Mouse (Mus musculus): ENCODE measurements at regions not wholly inside any gene's neighbourhood (a gene's known extent, or its start where the extent isn't known, plus 50 kb on each side); places are given as distances from the start of the nearest gene placed in this dataset.

DNA sequence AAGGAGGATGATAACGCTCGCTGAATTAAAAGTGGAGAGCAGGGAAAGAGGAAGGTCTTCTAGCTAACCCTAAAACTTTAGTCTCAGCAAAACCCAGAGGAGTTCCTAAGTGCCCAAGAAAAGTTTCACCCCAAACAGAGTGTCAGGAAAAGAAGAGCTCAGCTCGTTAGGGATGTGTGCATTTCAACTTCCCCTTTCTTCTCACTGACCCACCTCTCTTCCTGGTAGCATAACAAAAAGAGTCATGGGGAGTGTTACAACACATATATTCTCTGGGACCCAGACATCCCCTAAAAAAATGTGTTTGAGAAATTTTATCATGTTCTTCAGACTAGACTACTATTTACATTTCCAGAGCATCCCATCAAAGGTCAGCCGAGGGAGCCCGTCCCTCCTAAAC lies 432.6 kb downstream of the Mctp2 start:
- WGBS: 75% methylated on average over 5 of the region's 5 CpGs
- Histone ChIP-seq H3K27me3 (replicated peaks; ENCODE audit: control insufficient read depth, insufficient read depth, low read length) (no peaks in the 10 kb centered on the region), H3K4me3 (ENCODE audit: insufficient read depth, low read depth, low read length) (no peak overlapping the region), H3K36me3 (ENCODE audit: control insufficient read depth, insufficient read depth, low read length) (no peaks in the 10 kb centered on the region), H3K27ac (ENCODE audit: insufficient read depth, low read depth, low read length) (no peak overlapping the region), H3K4me1 (ENCODE audit: control insufficient read depth, insufficient read depth, low read length) (no peaks in the 10 kb centered on the region)
- TF ChIP-seq POLR2A (IDR thresholded peaks at IDR 0.05; ENCODE audit: low read depth, low read length) (no peak), CTCF (conservative IDR thresholded peaks at IDR 0.05; ENCODE audit: insufficient read depth, insufficient read length, low read depth, low read length) (no peak)
- no peak for DNase-seq

DNA sequence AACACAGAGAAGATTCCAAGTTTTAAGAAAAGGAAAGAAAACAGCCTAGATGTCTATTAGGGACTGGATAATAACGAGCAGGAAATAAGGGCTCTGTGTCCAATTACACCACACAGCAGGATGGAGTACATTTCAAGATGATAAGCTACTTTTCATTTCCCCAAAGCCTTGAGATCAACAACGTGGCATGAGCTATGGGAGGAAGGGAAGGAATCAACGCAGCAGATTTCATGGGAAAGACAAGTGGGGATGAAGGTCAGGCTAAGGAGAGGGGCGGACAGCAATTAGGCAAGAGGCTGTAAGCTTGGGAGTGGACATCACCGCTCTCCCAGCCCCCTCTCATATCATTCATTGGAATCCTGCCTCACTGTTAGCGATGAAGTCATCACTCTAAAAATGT lies 433.5 kb downstream of the Mctp2 start:
- no peak overlapping the region for H3K27ac ChIP-seq (ENCODE audit: insufficient read depth, low read depth, low read length)
- WGBS: 70% methylated on average over 6 of the region's 6 CpGs
- TF ChIP-seq CTCF (conservative IDR thresholded peaks at IDR 0.05; ENCODE audit: insufficient read depth, insufficient read length, low read depth, low read length) (no peak), POLR2A (IDR thresholded peaks at IDR 0.05; ENCODE audit: low read depth, low read length) (no peak)
- H3K27me3 ChIP-seq (replicated peaks; ENCODE audit: control insufficient read depth, insufficient read depth, low read length): no peaks in the 10 kb centered on the region
- H3K36me3 ChIP-seq (ENCODE audit: control insufficient read depth, insufficient read depth, low read length): no peaks in the 10 kb centered on the region
- H3K4me1 ChIP-seq (ENCODE audit: control insufficient read depth, insufficient read depth, low read length): no peaks in the 10 kb centered on the region
- no peak overlapping the region for H3K4me3 ChIP-seq (ENCODE audit: insufficient read depth, low read depth, low read length)
- no peak for DNase-seq

GRCm38 (mm10) chr7:71867090-71867489 lies 439.3 kb downstream of the Mctp2 start:
- no peak overlapping the region for H3K27ac ChIP-seq (ENCODE audit: insufficient read depth, low read depth, low read length)
- no peaks in the 10 kb centered on the region for H3K36me3 ChIP-seq (ENCODE audit: control insufficient read depth, insufficient read depth, low read length)
- H3K27me3 ChIP-seq (replicated peaks; ENCODE audit: control insufficient read depth, insufficient read depth, low read length): no peaks in the 10 kb centered on the region
- H3K4me3 ChIP-seq (ENCODE audit: insufficient read depth, low read depth, low read length): no peak overlapping the region
- TF ChIP-seq CTCF (conservative IDR thresholded peaks at IDR 0.05; ENCODE audit: insufficient read depth, insufficient read length, low read depth, low read length): peak; percentile 84
- TF ChIP-seq POLR2A (IDR thresholded peaks at IDR 0.05; ENCODE audit: low read depth, low read length): no peak
- 21% methylated on average over 3 of the region's 3 CpGs for WGBS
- DNase-seq: peak; percentile 66
- no peaks in the 10 kb centered on the region for H3K4me1 ChIP-seq (ENCODE audit: control insufficient read depth, insufficient read depth, low read length)

- DNase-seq: no peak
- no peak for TF ChIP-seq CTCF (conservative IDR thresholded peaks at IDR 0.05; ENCODE audit: insufficient read depth, insufficient read length, low read depth, low read length)
- no peak for TF ChIP-seq POLR2A (IDR thresholded peaks at IDR 0.05; ENCODE audit: low read depth, low read length)
- Histone ChIP-seq H3K4me1 (ENCODE audit: control insufficient read depth, insufficient read depth, low read length) (no peaks in the 10 kb centered on the region), H3K36me3 (ENCODE audit: control insufficient read depth, insufficient read depth, low read length) (no peaks in the 10 kb centered on the region), H3K27ac (ENCODE audit: insufficient read depth, low read depth, low read length) (no peak overlapping the region), H3K4me3 (ENCODE audit: insufficient read depth, low read depth, low read length) (no peak overlapping the region), H3K27me3 (replicated peaks; ENCODE audit: control insufficient read depth, insufficient read depth, low read length) (no peaks in the 10 kb centered on the region)
- WGBS: 60% methylated on average over 15 of the region's 15 CpGs
Measured at GRCm38 (mm10) chr7:71865371-71866166, 440.8 kb downstream of the Mctp2 start.

DNA sequence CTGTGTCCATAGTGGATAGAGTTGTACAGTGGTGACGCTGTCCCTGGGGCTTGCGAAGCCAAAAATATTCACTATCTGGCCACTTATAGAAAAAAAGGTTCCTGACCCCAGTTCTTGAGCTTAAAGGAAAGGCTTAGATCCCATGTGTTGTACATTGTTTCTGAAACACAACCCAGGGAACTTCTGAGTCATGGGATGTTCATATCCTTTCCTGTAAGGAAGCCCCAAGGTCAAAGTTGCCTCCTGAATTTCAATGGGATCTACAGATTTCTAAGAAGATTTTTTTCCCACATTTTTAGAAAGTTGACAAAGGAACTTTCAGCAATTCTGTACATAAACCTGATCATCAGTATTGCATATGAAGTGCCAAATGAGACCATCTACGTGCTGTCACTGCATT lies 453.5 kb downstream of the Mctp2 start:
- H3K36me3 ChIP-seq (ENCODE audit: control insufficient read depth, insufficient read depth, low read length): no peaks in the 10 kb centered on the region
- H3K27me3 ChIP-seq (replicated peaks; ENCODE audit: control insufficient read depth, insufficient read depth, low read length): no peaks in the 10 kb centered on the region
- no peaks in the 10 kb centered on the region for H3K4me1 ChIP-seq (ENCODE audit: control insufficient read depth, insufficient read depth, low read length)
- H3K4me3 ChIP-seq (ENCODE audit: insufficient read depth, low read depth, low read length): no peak overlapping the region
- no peak for TF ChIP-seq CTCF (conservative IDR thresholded peaks at IDR 0.05; ENCODE audit: insufficient read depth, insufficient read length, low read depth, low read length)
- TF ChIP-seq POLR2A (IDR thresholded peaks at IDR 0.05; ENCODE audit: low read depth, low read length): no peak
- no peak overlapping the region for H3K27ac ChIP-seq (ENCODE audit: insufficient read depth, low read depth, low read length)
- WGBS: 86% methylated on average over 3 of the region's 3 CpGs
- DNase-seq: no peak

GRCm38 (mm10) chr7:71849174-71849573 lies 457.2 kb downstream of the Mctp2 start:
- no peak overlapping the region for H3K27ac ChIP-seq (ENCODE audit: insufficient read depth, low read depth, low read length)
- WGBS: 81% methylated on average over 6 of the region's 6 CpGs

GRCm38 (mm10) chr7:71837845-71838244 lies 468.6 kb downstream of the Mctp2 start:
- Histone ChIP-seq H3K4me3 (ENCODE audit: insufficient read depth, low read depth, low read length) (no peak overlapping the region), H3K27ac (ENCODE audit: insufficient read depth, low read depth, low read length) (no peak overlapping the region), H3K27me3 (replicated peaks; ENCODE audit: control insufficient read depth, insufficient read depth, low read length) (no peaks in the 10 kb centered on the region; the same call in 1 of the 2 replicates), H3K36me3 (ENCODE audit: control insufficient read depth, insufficient read depth, low read length) (no peaks in the 10 kb centered on the region), H3K4me1 (ENCODE audit: control insufficient read depth, insufficient read depth, low read length) (no peaks in the 10 kb centered on the region)
- 62% methylated on average over 6 of the region's 6 CpGs for WGBS
- TF ChIP-seq POLR2A (IDR thresholded peaks at IDR 0.05; ENCODE audit: low read depth, low read length): no peak
- TF ChIP-seq CTCF (conservative IDR thresholded peaks at IDR 0.05; ENCODE audit: insufficient read depth, insufficient read length, low read depth, low read length): no peak
- no peak for DNase-seq

More at GRCm38 (mm10) chr7:71849174-71849573, 457.2 kb downstream of the Mctp2 start:
- H3K4me1 ChIP-seq (ENCODE audit: control insufficient read depth, insufficient read depth, low read length): no peaks in the 10 kb centered on the region
- no peak for DNase-seq
- H3K36me3 ChIP-seq (ENCODE audit: control insufficient read depth, insufficient read depth, low read length): no peaks in the 10 kb centered on the region
- TF ChIP-seq CTCF (conservative IDR thresholded peaks at IDR 0.05; ENCODE audit: insufficient read depth, insufficient read length, low read depth, low read length) (no peak), POLR2A (IDR thresholded peaks at IDR 0.05; ENCODE audit: low read depth, low read length) (no peak)
- H3K27me3 ChIP-seq (replicated peaks; ENCODE audit: control insufficient read depth, insufficient read depth, low read length): no peaks in the 10 kb centered on the region
- no peak overlapping the region for H3K4me3 ChIP-seq (ENCODE audit: insufficient read depth, low read depth, low read length)
